Mouse (Mus musculus) brain, embryonic 14.5 days (tissue): Measurements from ENCODE around the gene S100a6.

Experiments
- CTCF ChIP-seq: fragments of 200-500 bp; IDR thresholded peaks from 2 replicates; pipeline ENCODE4 v1.5.1; 2012; ENCODE audit warnings: inconsistent platforms, mild to moderate bottlenecking, moderate library complexity, borderline replicate concordance; ENCODE audit not compliant: insufficient read depth, insufficient read length; ENCODE audit errors: extremely low read depth
- POLR2A ChIP-seq: fragments of 200-500 bp; IDR thresholded peaks from 2 replicates; pipeline ENCODE4 v1.6.1; 2012; ENCODE audit warnings: mild to moderate bottlenecking, inconsistent platforms, borderline replicate concordance; ENCODE audit not compliant: poor library complexity, insufficient read depth, insufficient read length, severe bottlenecking; ENCODE audit errors: extremely low read depth

DNA sequence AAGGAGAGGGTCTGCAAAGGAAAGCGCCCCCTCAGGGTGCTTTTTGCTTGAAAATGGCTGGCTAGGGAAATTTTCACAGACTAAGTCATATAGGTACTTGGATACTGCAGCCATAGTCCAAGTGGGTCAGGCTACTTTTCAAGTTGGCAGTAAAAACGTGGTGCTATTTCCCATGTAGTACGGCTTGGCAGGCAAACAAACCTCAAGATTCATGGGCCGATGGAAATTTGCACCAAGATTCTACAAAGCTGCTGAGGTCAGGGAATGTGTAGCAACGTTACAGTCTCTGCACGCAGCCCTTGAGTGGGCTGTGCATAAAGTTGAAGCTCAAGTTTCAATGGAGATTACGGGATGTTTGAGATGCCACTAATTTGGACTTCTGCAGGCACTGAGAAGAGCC, 33.2 kb upstream of the S100a6 start:
- TF ChIP-seq POLR2A = no peak
- TF ChIP-seq CTCF = no peak
